Mouse (Mus musculus): ENCODE measurements around the gene Mrpl39. TPM values are rescaled to one million over a fixed set of nuclear protein-coding genes. Genes with fewer than 3 reads are reported as not detected.
A peak's percentile ranks its signal among the peaks of the same experiment; 100 is the strongest.

Mrpl39 gene
- 10 to 100 TPM; 42.7 to 43.0 TPM for total RNA-seq (2021)
- long read RNA-seq, experiment 1, transcript Mrpl39-201 (10 exons, 2,294 nt), result major isoform, 108 of 150 reads
- long read RNA-seq, experiment 1, partial matches to known transcripts, result 36 of 150 reads
- long read RNA-seq, experiment 1, other reads (novel, unspliced or antisense), result 3 of 150 reads
- long read RNA-seq, experiment 2, transcript Mrpl39-201 (10 exons, 2,294 nt), result major isoform, 34 of 50 reads
- long read RNA-seq, experiment 2, partial matches to known transcripts, result 11 of 50 reads
- long read RNA-seq, experiment 2, other reads (novel, unspliced or antisense), result 2 of 50 reads

- DNase-seq, result peak; percentile 97 to 99
Measured at GRCm38 (mm10) chr16:84735166-84736105, at the start of gene Mrpl39. TSS of gene Mrpl39 (minus strand) at chr16:84735742.

- DNase-seq, result no peak
Measured at GRCm38 (mm10) chr16:84784966-84785365, 49.4 kb upstream of the Mrpl39 start.

GRCm38 (mm10) chr16:84783279-84783678 is 47.7 kb upstream of the Mrpl39 start:
- no peak for DNase-seq

- no peak for DNase-seq
Measured at GRCm38 (mm10) chr16:84779718-84780117, 44.2 kb upstream of the Mrpl39 start.

GRCm38 (mm10) chr16:84778861-84779630 is 43.5 kb upstream of the Mrpl39 start:
- no peak for DNase-seq

GRCm38 (mm10) chr16:84778431-84778830 is 42.9 kb upstream of the Mrpl39 start:
- no peak for DNase-seq

- DNase-seq, result no peak
Measured at GRCm38 (mm10) chr16:84776089-84776784, 40.7 kb upstream of the Mrpl39 start.

GRCm38 (mm10) chr16:84775356-84775755 is 39.8 kb upstream of the Mrpl39 start:
- DNase-seq, result no peak

- peak; percentile 45 to 57 for DNase-seq
Measured at GRCm38 (mm10) chr16:84774761-84775231, 39.3 kb upstream of the Mrpl39 start.

- DNase-seq, result peak; percentile 53 to 64
Measured at GRCm38 (mm10) chr16:84774003-84774703, 38.6 kb upstream of the Mrpl39 start, which contains the start of gene Jam2. TSS of gene Jam2 (plus strand) at chr16:84774123.

- no peak for DNase-seq
Measured at GRCm38 (mm10) chr16:84773268-84773861, 37.8 kb upstream of the Mrpl39 start.

- no peak for DNase-seq
Measured at GRCm38 (mm10) chr16:84772496-84773267, 37.1 kb upstream of the Mrpl39 start.

GRCm38 (mm10) chr16:84771461-84771860 is 35.9 kb upstream of the Mrpl39 start:
- peak in 1 of 2 experiments; percentile 4 for DNase-seq

- DNase-seq, result no peak
Measured at GRCm38 (mm10) chr16:84770891-84771290, 35.3 kb upstream of the Mrpl39 start.

GRCm38 (mm10) chr16:84769619-84770464 is 34.3 kb upstream of the Mrpl39 start:
- no peak for DNase-seq

- DNase-seq, result no peak
Measured at GRCm38 (mm10) chr16:84769182-84769581, 33.6 kb upstream of the Mrpl39 start.

GRCm38 (mm10) chr16:84767956-84768355 is 32.4 kb upstream of the Mrpl39 start:
- no peak for DNase-seq

GRCm38 (mm10) chr16:84745721-84746306 is 10.3 kb upstream of the Mrpl39 start:
- DNase-seq, result peak in 1 of 2 experiments; percentile 31

All from adrenal gland, postnatal 36 days (tissue).